ENCODE assay signal across 8 mouse cellular contexts in the genomic region with DNA sequence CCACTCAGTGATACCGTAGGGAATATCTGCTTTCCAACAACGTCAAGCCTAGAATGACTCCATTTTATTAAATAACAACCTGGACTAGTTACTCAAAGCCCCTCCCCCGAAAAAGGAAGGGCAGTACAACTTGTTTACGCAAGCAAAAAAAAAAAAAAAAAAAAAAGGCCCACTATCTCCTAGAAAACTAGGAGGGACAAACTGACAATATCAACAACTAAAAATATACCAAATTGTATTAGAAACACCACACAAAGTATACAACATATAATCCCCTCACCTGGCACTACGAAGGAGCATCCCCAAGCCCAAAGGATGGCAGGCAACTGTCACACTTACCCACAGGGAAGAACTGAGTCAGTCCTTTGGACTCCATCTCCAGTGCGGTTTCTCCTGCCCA. TPM values are rescaled to one million over a fixed set of nuclear protein-coding genes. Genes with fewer than 3 reads are reported as not detected.
DNase-seq lines count a peak whose midpoint lies in the region; ATAC-seq and TF ChIP-seq lines count a peak whose summit lies in the region.

No protein-coding gene starts in this region.

- DNase-seq in left cerebral cortex, adult 2 months (ENCODE audit: extremely low spot score in 1 of 2, low spot score in 2 of 2): no peak
- no peak for DNase-seq in left cerebral cortex, postnatal 36 days (ENCODE audit: low spot score in 2 of 2)
- DNase-seq in embryonic facial prominence, embryonic 10.5 days (ENCODE audit: low spot score): no peak
- DNase-seq in intestine, embryonic 14.5 days (ENCODE audit: low spot score): no peak
- no peak for DNase-seq in urinary bladder, adult 18-20 months (ENCODE audit: low spot score in 2 of 2)
- no peak for DNase-seq in adrenal gland, adult 18-20 months (ENCODE audit: low spot score in 2 of 2)
- DNase-seq in thymus, postnatal 0 days (ENCODE audit: low spot score): no peak

- intact Hi-C loops in left cerebral cortex, adult 2 months (cut with DNase I): no loop called here
- intact Hi-C loops in left cerebral cortex, postnatal 36 days (cut with DNase I): no loop called here

- peak overlapping the region; percentile 74 for H3K4me2 ChIP-seq in intestine, embryonic 14.5 days (ENCODE audit: low read length)
- peak overlapping the region; percentile 75 for H3K4me2 ChIP-seq in neural tube, embryonic 13.5 days

- no peak for ATAC-seq in intestine, embryonic 14.5 days (replicated peaks; ENCODE audit: low FRiP score, low TSS enrichment, low read depth)
- no peak for ATAC-seq in neural tube, embryonic 13.5 days (ENCODE audit: low read depth)

- no peak overlapping the region for H3K27ac ChIP-seq in left cerebral cortex, adult 2 months
- H3K27ac ChIP-seq in embryonic facial prominence, embryonic 10.5 days (replicated peaks): no peak overlapping the region
- no peak overlapping the region for H3K27ac ChIP-seq in intestine, embryonic 14.5 days (ENCODE audit: low read depth)
- no peak overlapping the region for H3K27ac ChIP-seq in neural tube, embryonic 13.5 days (replicated peaks)

- H3K9ac ChIP-seq in intestine, embryonic 14.5 days (ENCODE audit: low read length): peak overlapping the region; percentile 91
- peak overlapping the region; percentile 97 for H3K9ac ChIP-seq in neural tube, embryonic 13.5 days

- 75% methylated on average over 6 of the region's 6 CpGs for WGBS in embryonic facial prominence, embryonic 10.5 days
- 67% methylated on average over 6 of the region's 6 CpGs for whole genome bisulfite sequencing in intestine, embryonic 14.5 days
- 76% methylated on average over 6 of the region's 6 CpGs for WGBS in neural tube, embryonic 13.5 days

- H3K4me1 ChIP-seq in embryonic facial prominence, embryonic 10.5 days: peaks cover 22% of the 10 kb centered on the region
- H3K4me1 ChIP-seq in intestine, embryonic 14.5 days (replicated peaks; ENCODE audit: control insufficient read depth, insufficient read depth, low read length): peaks cover 16% of the 10 kb centered on the region
- peaks cover 29% of the 10 kb centered on the region for H3K4me1 ChIP-seq in neural tube, embryonic 13.5 days (replicated peaks)

- H3K27me3 ChIP-seq in embryonic facial prominence, embryonic 10.5 days (replicated peaks; ENCODE audit: low read depth, poor library complexity, severe bottlenecking): no peaks in the 10 kb centered on the region
- no peaks in the 10 kb centered on the region for H3K27me3 ChIP-seq in intestine, embryonic 14.5 days (replicated peaks; ENCODE audit: control insufficient read depth, insufficient read depth, low read length)
- H3K27me3 ChIP-seq in neural tube, embryonic 13.5 days: no peaks in the 10 kb centered on the region

- peaks cover 4% of the 10 kb centered on the region; the same call in 1 of the 2 replicates for H3K9me3 ChIP-seq in embryonic facial prominence, embryonic 10.5 days
- no peaks in the 10 kb centered on the region for H3K9me3 ChIP-seq in intestine, embryonic 14.5 days (ENCODE audit: control insufficient read depth, low read length)
- 0 out of 2 replicates have a peak, but pooled peaks cover 5% of the 10 kb centered on the region for H3K9me3 ChIP-seq in neural tube, embryonic 13.5 days

- TF ChIP-seq CTCF in left cerebral cortex, adult 2 months (IDR thresholded peaks at IDR 0.05): no peak

- peaks cover 46% of the 10 kb centered on the region for H3K36me3 ChIP-seq in embryonic facial prominence, embryonic 10.5 days (replicated peaks)
- H3K36me3 ChIP-seq in intestine, embryonic 14.5 days (ENCODE audit: control insufficient read depth, insufficient read depth, low read length): peaks cover 36% of the 10 kb centered on the region
- H3K36me3 ChIP-seq in neural tube, embryonic 13.5 days: peaks cover 24% of the 10 kb centered on the region

- peak overlapping the region; percentile 77 for H3K4me3 ChIP-seq in left cerebral cortex, adult 2 months
- H3K4me3 ChIP-seq in embryonic facial prominence, embryonic 10.5 days: peak overlapping the region; percentile 97
- H3K4me3 ChIP-seq in intestine, embryonic 14.5 days (ENCODE audit: low read depth, low read length): peak overlapping the region; percentile 61
- H3K4me3 ChIP-seq in neural tube, embryonic 13.5 days: peak overlapping the region; percentile 90

RNA-seq across cellular contexts. Expression of a gene that starts 1.1 kb away (rescaled TPM):
- 10 to 100 TPM; 82.0 to 84.9 TPM for total RNA-seq in left cerebral cortex, adult 2 months (2021)
- 10 to 100 TPM; 66.0 to 88.5 TPM for total RNA-seq in left cerebral cortex, postnatal 36 days (2021)
- polyA plus RNA-seq in embryonic facial prominence, embryonic 10.5 days (2016; fragmentation: Nextera tagmentation; extraction: Ambion mirVana): 49.7 and 51.9 TPM in 2 replicates
- 45.7 and 55.4 TPM in 2 replicates for polyA plus RNA-seq in intestine, embryonic 14.5 days (2014; fragmentation: Nextera tagmentation; extraction: Ambion mirVana)
- 24.3 and 28.1 TPM in 2 replicates for polyA plus RNA-seq in neural tube, embryonic 13.5 days (2015; fragmentation: Nextera tagmentation; extraction: Ambion mirVana)
- 10 to 100 TPM; 41.5 to 44.8 TPM for total RNA-seq in adrenal gland, adult 18-20 months (2021)
- 26.8 and 32.7 TPM in 2 replicates for polyA plus RNA-seq in thymus, postnatal 0 days (2015; fragmentation: Nextera tagmentation; extraction: Ambion mirVana)

RNA-seq across cellular contexts. Expression of a gene that starts 22.8 kb away (rescaled TPM):
- total RNA-seq in left cerebral cortex, adult 2 months (2021): 1 to 10 TPM; 6.3 to 6.5 TPM
- total RNA-seq in left cerebral cortex, postnatal 36 days (2021): 1 to 10 TPM; 5.7 to 8.5 TPM
- 12.0 and 13.3 TPM in 2 replicates for polyA plus RNA-seq in embryonic facial prominence, embryonic 10.5 days (2016; fragmentation: Nextera tagmentation; extraction: Ambion mirVana)
- polyA plus RNA-seq in intestine, embryonic 14.5 days (2014; fragmentation: Nextera tagmentation; extraction: Ambion mirVana): 5.3 and 6.1 TPM in 2 replicates
- 48.7 and 55.0 TPM in 2 replicates for polyA plus RNA-seq in neural tube, embryonic 13.5 days (2015; fragmentation: Nextera tagmentation; extraction: Ambion mirVana)
- under 1 TPM; 0.46 to 0.64 TPM for total RNA-seq in adrenal gland, adult 18-20 months (2021)
- polyA plus RNA-seq in thymus, postnatal 0 days (2015; fragmentation: Nextera tagmentation; extraction: Ambion mirVana): 0.05 and 0.21 TPM in 2 replicates

RNA-seq across cellular contexts. Expression of a gene that starts 43.1 kb away (rescaled TPM):
- total RNA-seq in left cerebral cortex, adult 2 months (2021): 10 to 100 TPM; 28.4 to 31.1 TPM
- total RNA-seq in left cerebral cortex, postnatal 36 days (2021): 10 to 100 TPM; 24.2 to 32.7 TPM
- 13.2 and 13.9 TPM in 2 replicates for polyA plus RNA-seq in embryonic facial prominence, embryonic 10.5 days (2016; fragmentation: Nextera tagmentation; extraction: Ambion mirVana)
- 14.2 and 16.9 TPM in 2 replicates for polyA plus RNA-seq in intestine, embryonic 14.5 days (2014; fragmentation: Nextera tagmentation; extraction: Ambion mirVana)
- polyA plus RNA-seq in neural tube, embryonic 13.5 days (2015; fragmentation: Nextera tagmentation; extraction: Ambion mirVana): 18.4 and 18.8 TPM in 2 replicates
- 10 to 100 TPM in 1 of 2 experiments, 1 to 10 TPM in 1; 6.9 to 10.2 TPM for total RNA-seq in adrenal gland, adult 18-20 months (2021)
- 7.0 and 7.9 TPM in 2 replicates for polyA plus RNA-seq in thymus, postnatal 0 days (2015; fragmentation: Nextera tagmentation; extraction: Ambion mirVana)
